Mouse (Mus musculus) forebrain, embryonic 11.5 days (tissue): ENCODE measurements at regions not wholly inside any gene's neighbourhood (a gene's known extent, or its start where the extent isn't known, plus 50 kb on each side); places are given as distances from the start of the nearest gene placed in this dataset.

Experiments used
- ATAC-seq: fragments of 200-750 bp; cut with Nextera tagmentation; replicated peaks from 2 replicates; pipeline ENCODE4 v1.8.0; 2017; ENCODE audit warnings: moderate TSS enrichment; ENCODE audit not compliant: low FRiP score
- DNase-seq: peaks from one replicate; pipeline ENCODE4 v3.0.0-alpha.2; 2017; ENCODE audit warnings: low spot score
- H3K27ac ChIP-seq: fragments of 300-500 bp; sonication (generic); 2 replicates; pipeline ENCODE4 v1.5.1; 2014; ENCODE audit warnings: low read depth, low read length
- H3K27me3 ChIP-seq: fragments of 300-500 bp; sonication (generic); 2 replicates; pipeline ENCODE4 v1.6.1; 2014; ENCODE audit warnings: mild to moderate bottlenecking, low read length, mixed read lengths; ENCODE audit not compliant: control insufficient read depth, insufficient read depth
- H3K36me3 ChIP-seq: fragments of 300-500 bp; sonication (generic); 2 replicates; pipeline ENCODE4 v1.6.1; 2014; ENCODE audit warnings: mild to moderate bottlenecking, low read length, moderate library complexity, mixed read lengths; ENCODE audit not compliant: control insufficient read depth, insufficient read depth
- H3K4me1 ChIP-seq: fragments of 300-500 bp; sonication (generic); replicated peaks from 2 replicates; pipeline ENCODE4 v1.6.1; 2014; ENCODE audit warnings: low read length, mixed read lengths; ENCODE audit not compliant: control insufficient read depth, insufficient read depth
- H3K4me2 ChIP-seq: fragments of 300-500 bp; sonication (generic); 2 replicates; pipeline ENCODE4 v1.6.1; 2014; ENCODE audit warnings: low read depth, mild to moderate bottlenecking, low read length, moderate library complexity, mixed read lengths; ENCODE audit not compliant: severe bottlenecking
- H3K4me3 ChIP-seq: fragments of 300-500 bp; sonication (generic); 2 replicates; pipeline ENCODE4 v1.5.1; 2014; ENCODE audit warnings: low read depth, low read length
- H3K9ac ChIP-seq: fragments of 300-500 bp; sonication (generic); 2 replicates; pipeline ENCODE4 v1.6.1; 2014; ENCODE audit warnings: low read length
- H3K9me3 ChIP-seq: fragments of 300-500 bp; sonication (generic); 2 replicates; pipeline ENCODE4 v1.6.1; 2016; ENCODE audit warnings: low read length, mixed read lengths; ENCODE audit not compliant: control insufficient read depth
- WGBS: fragments of 180-500 bp; shearing (Covaris S2); extraction: QIAGEN DNeasy Blood & Tissue Kit; methylation state at CpG from one replicate; pipeline ENCODE4 v1.1.7; 2014; 5-methylcytosine and 5-hydroxymethylcytosine counted together

- Histone ChIP-seq H3K36me3 (no peaks in the 10 kb centered on the region), H3K9me3 (no peaks in the 10 kb centered on the region), H3K9ac (no peak overlapping the region), H3K4me2 (no peak overlapping the region), H3K27ac (no peak overlapping the region), H3K4me3 (no peak overlapping the region), H3K4me1 (no peaks in the 10 kb centered on the region), H3K27me3 (no peaks in the 10 kb centered on the region)
- 74% methylated on average over 4 of the region's 4 CpGs for WGBS
- ATAC-seq (no peak), DNase-seq (no peak)
Measured at GRCm38 (mm10) chr15:7725505-7725904, 85.1 kb upstream of the Gdnf start.

- no peak overlapping the region for H3K4me3 ChIP-seq
- no peaks in the 10 kb centered on the region for H3K9me3 ChIP-seq
- no peaks in the 10 kb centered on the region for H3K27me3 ChIP-seq
- no peak for ATAC-seq
- 85% methylated on average over 4 of the region's 4 CpGs for WGBS
- no peak for DNase-seq
- H3K27ac ChIP-seq: no peak overlapping the region
- H3K4me2 ChIP-seq: no peak overlapping the region
- H3K4me1 ChIP-seq: no peaks in the 10 kb centered on the region
- no peak overlapping the region for H3K9ac ChIP-seq
- no peaks in the 10 kb centered on the region for H3K36me3 ChIP-seq
Measured at GRCm38 (mm10) chr15:7747586-7747985, 63.1 kb upstream of the Gdnf start.

GRCm38 (mm10) chr15:7750441-7750840 lies 60.2 kb upstream of the Gdnf start:
- ATAC-seq (no peak), DNase-seq (no peak)
- H3K4me3 ChIP-seq: no peak overlapping the region
- H3K9ac ChIP-seq: no peak overlapping the region
- no peak overlapping the region for H3K27ac ChIP-seq
- H3K4me2 ChIP-seq: no peak overlapping the region
- no peaks in the 10 kb centered on the region for H3K9me3 ChIP-seq
- H3K4me1 ChIP-seq: no peaks in the 10 kb centered on the region
- H3K27me3 ChIP-seq: no peaks in the 10 kb centered on the region
- H3K36me3 ChIP-seq: no peaks in the 10 kb centered on the region
- 90% methylated on average over 5 of the region's 5 CpGs for WGBS
